Mouse (Mus musculus) cerebellum, adult 2 months (tissue): Measurements from ENCODE around the gene Tmed6.

Experiments used
- CTCF ChIP-seq: fragments of 200-500 bp; IDR thresholded peaks from 2 replicates; pipeline ENCODE4 v1.5.1; 2011; ENCODE audit warnings: low read depth, mild to moderate bottlenecking, control low read depth, low read length, moderate library complexity, borderline replicate concordance; ENCODE audit not compliant: insufficient read depth
- POLR2A ChIP-seq: fragments of 200-500 bp; IDR thresholded peaks from 2 replicates; pipeline ENCODE4 v1.6.1; 2011; ENCODE audit warnings: low read length, control low read depth, borderline replicate concordance; ENCODE audit not compliant: insufficient read depth

DNA sequence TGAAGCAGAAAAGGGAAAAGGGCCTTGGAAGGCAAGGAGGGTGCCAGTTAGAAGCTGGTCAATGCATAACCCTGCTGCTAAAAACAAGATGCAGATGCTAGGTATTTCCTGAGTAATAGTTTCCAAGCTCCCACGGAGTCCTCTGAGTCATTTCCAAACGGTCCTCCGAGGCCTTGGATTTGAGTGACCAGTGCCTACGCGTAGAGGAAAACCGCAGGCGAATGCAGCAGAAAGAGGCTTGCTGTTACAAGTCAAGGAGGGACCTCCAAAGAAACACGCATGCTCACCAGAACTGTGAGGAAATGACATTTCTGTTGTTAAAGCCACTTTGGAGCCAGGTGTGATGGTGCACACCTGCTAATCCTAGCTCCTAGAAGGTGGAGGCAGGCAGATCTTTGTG is 42.0 kb downstream of the Tmed6 start:
- no peak for TF ChIP-seq POLR2A
- no peak for TF ChIP-seq CTCF
